Mouse (Mus musculus): ENCODE measurements around the gene Gigyf2. TPM values are rescaled to one million over a fixed set of nuclear protein-coding genes. Genes with fewer than 3 reads are reported as not detected.

Gene Gigyf2
- polyA plus RNA-seq, 1 experiment from 2014 or later = 38.2 TPM

- peak; percentile 86 for DNase-seq (ENCODE audit: low spot score)
- Histone ChIP-seq H3K4me1 (peaks cover 9% of the 10 kb centered on the region), H3K27me3 (ENCODE audit: insufficient read depth, poor library complexity, severe bottlenecking) (no peaks in the 10 kb centered on the region), H3K27ac (peak overlapping the region; percentile 97), H3K36me3 (peaks cover 6% of the 10 kb centered on the region; the same call in 1 of the 2 replicates), H3K4me3 (peak overlapping the region; percentile 97), H3K9me3 (no peaks in the 10 kb centered on the region)
- WGBS = under 1% methylated on average over 52 of the region's 53 CpGs
Observed at GRCm38 (mm10) chr1:87327165-87327861, 515 bp downstream of the Gigyf2 start.

- no peak overlapping the region for H3K4me3 ChIP-seq
- no peaks in the 10 kb centered on the region for H3K27me3 ChIP-seq (ENCODE audit: insufficient read depth, poor library complexity, severe bottlenecking)
- peaks cover 9% of the 10 kb centered on the region for H3K4me1 ChIP-seq
- 93% methylated on average over 4 of the region's 4 CpGs for WGBS
- no peak overlapping the region for H3K27ac ChIP-seq
- no peak for DNase-seq (ENCODE audit: low spot score)
- peaks cover 41% of the 10 kb centered on the region for H3K36me3 ChIP-seq
- H3K9me3 ChIP-seq = no peaks in the 10 kb centered on the region
Observed at GRCm38 (mm10) chr1:87331774-87332173, 5.0 kb downstream of the Gigyf2 start.

DNA sequence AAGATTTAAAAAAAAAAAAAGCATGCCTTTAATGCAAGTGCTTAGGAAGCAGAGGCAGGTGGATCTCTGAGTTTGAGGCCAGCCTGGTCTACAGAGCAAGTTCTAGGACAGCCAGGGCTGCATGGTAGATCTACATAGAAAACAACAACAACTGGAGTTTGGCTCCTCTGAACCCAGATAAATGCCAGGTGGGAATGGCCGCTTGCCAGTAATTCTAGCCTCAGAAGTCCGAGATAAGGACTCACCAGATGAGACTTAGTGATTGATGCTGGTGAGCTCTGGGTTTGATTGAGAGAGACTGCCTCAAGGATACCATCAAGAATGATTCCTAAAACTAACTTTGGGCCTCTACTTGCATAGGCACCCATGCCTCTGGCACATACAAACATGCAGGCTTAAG, 23.8 kb downstream of the Gigyf2 start:
- no peaks in the 10 kb centered on the region for H3K9me3 ChIP-seq
- no peak overlapping the region for H3K4me3 ChIP-seq
- 77% methylated on average over 2 of the region's 2 CpGs for WGBS
- no peak overlapping the region for H3K27ac ChIP-seq
- H3K27me3 ChIP-seq (ENCODE audit: insufficient read depth, poor library complexity, severe bottlenecking) = no peaks in the 10 kb centered on the region
- H3K4me1 ChIP-seq = no peaks in the 10 kb centered on the region
- H3K36me3 ChIP-seq = 0 out of 2 replicates have a peak, but pooled peaks cover 12% of the 10 kb centered on the region
- DNase-seq (ENCODE audit: low spot score) = no peak

DNA sequence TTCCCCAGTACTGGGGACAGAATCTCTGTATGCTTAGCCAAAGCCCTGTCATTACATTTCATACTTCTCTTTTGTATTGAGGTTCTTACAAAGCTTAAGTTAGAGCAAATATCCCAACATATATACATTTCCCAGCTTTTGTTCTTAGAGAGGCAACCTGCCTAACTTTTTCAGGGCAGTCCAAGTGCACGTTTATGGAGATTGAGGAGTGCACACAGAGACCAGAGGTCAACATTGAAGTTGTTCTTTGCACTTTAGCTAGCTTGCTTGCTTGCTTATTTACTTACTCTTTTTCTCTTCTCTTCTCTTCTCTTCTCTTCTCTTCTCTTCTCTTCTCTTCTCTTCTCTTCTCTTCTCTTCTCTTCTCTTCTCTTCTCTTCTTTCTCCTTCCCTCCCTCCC, 33.5 kb downstream of the Gigyf2 start:
- DNase-seq (ENCODE audit: low spot score) = no peak
- Histone ChIP-seq H3K4me3 (no peak overlapping the region), H3K4me1 (no peaks in the 10 kb centered on the region), H3K36me3 (peaks cover 14% of the 10 kb centered on the region), H3K27me3 (ENCODE audit: insufficient read depth, poor library complexity, severe bottlenecking) (no peaks in the 10 kb centered on the region), H3K9me3 (no peaks in the 10 kb centered on the region), H3K27ac (no peak overlapping the region)
- WGBS = 82% methylated on average over 1 of the region's 1 CpGs

- peaks cover 43% of the 10 kb centered on the region for H3K36me3 ChIP-seq
Observed at GRCm38 (mm10) chr1:87378024-87378560, 51.3 kb downstream of the Gigyf2 start.

GRCm38 (mm10) chr1:87379919-87380318, 53.1 kb downstream of the Gigyf2 start:
- no peak for DNase-seq (ENCODE audit: low spot score)
- peaks cover 36% of the 10 kb centered on the region for H3K36me3 ChIP-seq
- WGBS = 80% methylated on average over 1 of the region's 1 CpGs

More at GRCm38 (mm10) chr1:87378024-87378560, 51.3 kb downstream of the Gigyf2 start:
- 88% methylated on average over 3 of the region's 3 CpGs for WGBS
- Histone ChIP-seq H3K9me3 (no peaks in the 10 kb centered on the region), H3K27me3 (ENCODE audit: insufficient read depth, poor library complexity, severe bottlenecking) (no peaks in the 10 kb centered on the region), H3K27ac (no peak overlapping the region), H3K4me1 (no peaks in the 10 kb centered on the region), H3K4me3 (no peak overlapping the region)
- no peak for DNase-seq (ENCODE audit: low spot score)

GRCm38 (mm10) chr1:87381152-87381551, 54.4 kb downstream of the Gigyf2 start:
- H3K36me3 ChIP-seq = peaks cover 27% of the 10 kb centered on the region; the same call in 1 of the 2 replicates
- H3K9me3 ChIP-seq = no peaks in the 10 kb centered on the region
- H3K27me3 ChIP-seq (ENCODE audit: insufficient read depth, poor library complexity, severe bottlenecking) = no peaks in the 10 kb centered on the region
- no peak for DNase-seq (ENCODE audit: low spot score)
- H3K27ac ChIP-seq = no peak overlapping the region
- WGBS = 86% methylated on average over 3 of the region's 3 CpGs
- H3K4me1 ChIP-seq = no peaks in the 10 kb centered on the region
- no peak overlapping the region for H3K4me3 ChIP-seq

More at GRCm38 (mm10) chr1:87379919-87380318, 53.1 kb downstream of the Gigyf2 start:
- Histone ChIP-seq H3K9me3 (no peaks in the 10 kb centered on the region), H3K4me1 (no peaks in the 10 kb centered on the region), H3K27ac (no peak overlapping the region), H3K4me3 (no peak overlapping the region), H3K27me3 (ENCODE audit: insufficient read depth, poor library complexity, severe bottlenecking) (no peaks in the 10 kb centered on the region)

- 65% methylated on average over 9 of the region's 9 CpGs for WGBS
- Histone ChIP-seq H3K9me3 (no peaks in the 10 kb centered on the region), H3K27me3 (ENCODE audit: insufficient read depth, poor library complexity, severe bottlenecking) (no peaks in the 10 kb centered on the region), H3K4me1 (no peaks in the 10 kb centered on the region), H3K27ac (no peak overlapping the region), H3K36me3 (peaks cover 29% of the 10 kb centered on the region), H3K4me3 (no peak overlapping the region)
- no peak for DNase-seq (ENCODE audit: low spot score)
Observed at GRCm38 (mm10) chr1:87386436-87387092, 59.8 kb downstream of the Gigyf2 start.

GRCm38 (mm10) chr1:87393444-87394195, 66.8 kb downstream of the Gigyf2 start:
- Histone ChIP-seq H3K9me3 (no peaks in the 10 kb centered on the region), H3K27ac (no peak overlapping the region), H3K27me3 (ENCODE audit: insufficient read depth, poor library complexity, severe bottlenecking) (no peaks in the 10 kb centered on the region), H3K4me1 (peaks cover 3% of the 10 kb centered on the region; the same call in 1 of the 2 replicates), H3K36me3 (peaks cover 34% of the 10 kb centered on the region), H3K4me3 (no peak overlapping the region)
- no peak for DNase-seq (ENCODE audit: low spot score)
- 80% methylated on average over 3 of the region's 3 CpGs for WGBS

- Histone ChIP-seq H3K4me3 (no peak within 1 kb of the TSS), H3K27ac (no peak within 1 kb of the TSS), H3K4me1 (peaks cover 3% of the 10 kb centered on the region; the same call in 1 of the 2 replicates), H3K27me3 (ENCODE audit: insufficient read depth, poor library complexity, severe bottlenecking) (no peaks in the 10 kb centered on the region), H3K36me3 (peaks cover 28% of the 10 kb centered on the region), H3K9me3 (no peaks in the 10 kb centered on the region)
- WGBS = 55% methylated on average over 6 of the region's 6 CpGs
- no peak for DNase-seq (ENCODE audit: low spot score)
Observed at GRCm38 (mm10) chr1:87394594-87394993, 67.8 kb downstream of the Gigyf2 start, which contains the start of gene Kcnj13. TSS of gene Kcnj13 (minus strand) at chr1:87394729.

DNA sequence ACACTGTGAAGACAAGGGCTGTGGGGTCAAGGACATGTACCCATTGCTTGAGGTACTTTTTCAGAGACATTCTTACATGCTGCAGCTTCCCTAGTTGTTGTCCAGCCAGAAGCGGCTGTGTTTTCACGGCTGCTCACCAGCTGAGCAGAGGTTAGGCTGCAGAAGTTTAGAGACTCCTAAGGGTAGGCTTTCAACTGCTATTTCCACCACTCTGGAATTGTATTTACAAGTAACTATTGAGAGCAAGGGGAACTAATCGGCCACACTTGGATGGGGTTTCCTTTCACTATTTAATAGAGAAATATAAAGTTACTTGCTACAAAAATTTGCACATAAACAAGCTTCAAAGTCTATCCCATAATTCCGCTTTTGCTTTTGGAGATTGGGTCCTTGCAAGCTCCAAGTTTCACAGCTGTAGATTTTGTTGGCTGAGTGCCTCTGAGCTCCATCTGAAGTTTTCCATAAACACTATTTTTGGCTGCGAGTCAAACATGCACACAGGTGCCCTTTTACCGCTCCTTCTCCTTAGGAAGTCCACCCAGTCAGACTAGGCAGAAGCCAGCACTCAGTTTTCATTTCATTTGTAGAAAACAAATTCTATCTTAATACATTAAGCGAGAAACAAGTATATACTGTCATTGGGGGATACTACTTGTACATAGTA, 70.3 kb downstream of the Gigyf2 start:
- DNase-seq (ENCODE audit: low spot score) = no peak
- WGBS = 83% methylated on average over 7 of the region's 7 CpGs
- no peaks in the 10 kb centered on the region for H3K9me3 ChIP-seq
- H3K36me3 ChIP-seq = peaks cover 5% of the 10 kb centered on the region; the same call in 1 of the 2 replicates
- no peak overlapping the region for H3K27ac ChIP-seq
- peaks cover 3% of the 10 kb centered on the region; the same call in 1 of the 2 replicates for H3K4me1 ChIP-seq
- no peaks in the 10 kb centered on the region for H3K27me3 ChIP-seq (ENCODE audit: insufficient read depth, poor library complexity, severe bottlenecking)
- H3K4me3 ChIP-seq = no peak overlapping the region

- Histone ChIP-seq H3K36me3 (peaks cover 55% of the 10 kb centered on the region), H3K27ac (no peak overlapping the region), H3K9me3 (no peaks in the 10 kb centered on the region), H3K4me3 (no peak overlapping the region), H3K27me3 (ENCODE audit: insufficient read depth, poor library complexity, severe bottlenecking) (no peaks in the 10 kb centered on the region), H3K4me1 (no peaks in the 10 kb centered on the region)
- WGBS = 89% methylated on average over 1 of the region's 1 CpGs
- no peak for DNase-seq (ENCODE audit: low spot score)
Observed at GRCm38 (mm10) chr1:87404710-87405109, 77.9 kb downstream of the Gigyf2 start.
